Mouse (Mus musculus): ENCODE results near the gene Kcnma1. TPM values are rescaled to one million over a fixed set of nuclear protein-coding genes. Genes with fewer than 3 reads are reported as not detected.
A peak's percentile ranks its signal among the peaks of the same experiment; 100 is the strongest.

The Kcnma1 gene
- polyA plus RNA-seq, 1 experiment from 2014 or later, result 7.8 TPM

GRCm38 (mm10) chr14:23877561-23877960 lies 136.7 kb downstream of the Kcnma1 start:
- Histone ChIP-seq H3K4me3 (ENCODE audit: low read depth, low read length) (no peak overlapping the region), H3K4me1 (ENCODE audit: control insufficient read depth, insufficient read depth, low read length) (no peaks in the 10 kb centered on the region), H3K4me2 (ENCODE audit: low read depth, low read length) (no peak overlapping the region), H3K27me3 (replicated peaks; ENCODE audit: control insufficient read depth, insufficient read depth, low read length) (no peaks in the 10 kb centered on the region), H3K9me3 (ENCODE audit: control insufficient read depth, low read length) (no peaks in the 10 kb centered on the region), H3K36me3 (ENCODE audit: control insufficient read depth, insufficient read depth, low read length) (no peaks in the 10 kb centered on the region), H3K27ac (replicated peaks; ENCODE audit: low read depth, low read length) (no peak overlapping the region), H3K9ac (ENCODE audit: low read depth, low read length) (no peak overlapping the region)
- WGBS, result 86% methylated on average over 5 of the region's 5 CpGs
- ATAC-seq (ENCODE audit: low read depth), result no peak
- DNase-seq (ENCODE audit: low spot score), result peak; percentile 24

GRCm38 (mm10) chr14:23874545-23874944 lies 139.7 kb downstream of the Kcnma1 start:
- H3K36me3 ChIP-seq (ENCODE audit: control insufficient read depth, insufficient read depth, low read length), result no peaks in the 10 kb centered on the region
- WGBS, result 83% methylated on average over 2 of the region's 2 CpGs
- H3K27me3 ChIP-seq (replicated peaks; ENCODE audit: control insufficient read depth, insufficient read depth, low read length), result no peaks in the 10 kb centered on the region
- no peak overlapping the region for H3K9ac ChIP-seq (ENCODE audit: low read depth, low read length)
- no peaks in the 10 kb centered on the region for H3K9me3 ChIP-seq (ENCODE audit: control insufficient read depth, low read length)
- no peaks in the 10 kb centered on the region for H3K4me1 ChIP-seq (ENCODE audit: control insufficient read depth, insufficient read depth, low read length)
- H3K4me2 ChIP-seq (ENCODE audit: low read depth, low read length), result no peak overlapping the region
- no peak overlapping the region for H3K27ac ChIP-seq (replicated peaks; ENCODE audit: low read depth, low read length)
- no peak for ATAC-seq (ENCODE audit: low read depth)
- H3K4me3 ChIP-seq (ENCODE audit: low read depth, low read length), result no peak overlapping the region
- no peak for DNase-seq (ENCODE audit: low spot score)

- Histone ChIP-seq H3K4me1 (ENCODE audit: control insufficient read depth, insufficient read depth, low read length) (no peaks in the 10 kb centered on the region), H3K27ac (replicated peaks; ENCODE audit: low read depth, low read length) (no peak overlapping the region), H3K4me3 (ENCODE audit: low read depth, low read length) (no peak overlapping the region), H3K4me2 (ENCODE audit: low read depth, low read length) (no peak overlapping the region), H3K9me3 (ENCODE audit: control insufficient read depth, low read length) (no peaks in the 10 kb centered on the region), H3K9ac (ENCODE audit: low read depth, low read length) (no peak overlapping the region), H3K27me3 (replicated peaks; ENCODE audit: control insufficient read depth, insufficient read depth, low read length) (no peaks in the 10 kb centered on the region), H3K36me3 (ENCODE audit: control insufficient read depth, insufficient read depth, low read length) (no peaks in the 10 kb centered on the region)
- ATAC-seq (ENCODE audit: low read depth) (no peak), DNase-seq (ENCODE audit: low spot score) (no peak)
- whole genome bisulfite sequencing, result 73% methylated on average over 4 of the region's 4 CpGs
Observed at GRCm38 (mm10) chr14:23857034-23857433, 157.3 kb downstream of the Kcnma1 start.

GRCm38 (mm10) chr14:23854946-23855345 lies 159.3 kb downstream of the Kcnma1 start:
- WGBS, result 71% methylated on average over 2 of the region's 2 CpGs
- H3K27me3 ChIP-seq (replicated peaks; ENCODE audit: control insufficient read depth, insufficient read depth, low read length), result no peaks in the 10 kb centered on the region
- H3K27ac ChIP-seq (replicated peaks; ENCODE audit: low read depth, low read length), result no peak overlapping the region
- H3K9ac ChIP-seq (ENCODE audit: low read depth, low read length), result no peak overlapping the region
- no peak for DNase-seq (ENCODE audit: low spot score)
- H3K4me3 ChIP-seq (ENCODE audit: low read depth, low read length), result no peak overlapping the region
- H3K4me2 ChIP-seq (ENCODE audit: low read depth, low read length), result no peak overlapping the region
- no peaks in the 10 kb centered on the region for H3K4me1 ChIP-seq (ENCODE audit: control insufficient read depth, insufficient read depth, low read length)
- no peak for ATAC-seq (ENCODE audit: low read depth)
- H3K36me3 ChIP-seq (ENCODE audit: control insufficient read depth, insufficient read depth, low read length), result no peaks in the 10 kb centered on the region
- no peaks in the 10 kb centered on the region for H3K9me3 ChIP-seq (ENCODE audit: control insufficient read depth, low read length)

- no peak overlapping the region for H3K9ac ChIP-seq (ENCODE audit: low read depth, low read length)
- H3K27me3 ChIP-seq (replicated peaks; ENCODE audit: control insufficient read depth, insufficient read depth, low read length), result no peaks in the 10 kb centered on the region
- H3K9me3 ChIP-seq (ENCODE audit: control insufficient read depth, low read length), result no peaks in the 10 kb centered on the region
- H3K4me3 ChIP-seq (ENCODE audit: low read depth, low read length), result no peak overlapping the region
- DNase-seq (ENCODE audit: low spot score), result no peak
- no peaks in the 10 kb centered on the region for H3K4me1 ChIP-seq (ENCODE audit: control insufficient read depth, insufficient read depth, low read length)
- no peak overlapping the region for H3K27ac ChIP-seq (replicated peaks; ENCODE audit: low read depth, low read length)
- no peak overlapping the region for H3K4me2 ChIP-seq (ENCODE audit: low read depth, low read length)
- ATAC-seq (ENCODE audit: low read depth), result no peak
- H3K36me3 ChIP-seq (ENCODE audit: control insufficient read depth, insufficient read depth, low read length), result no peaks in the 10 kb centered on the region
- 48% methylated on average over 6 of the region's 6 CpGs for WGBS
Observed at GRCm38 (mm10) chr14:23848529-23849141, 165.7 kb downstream of the Kcnma1 start.

- ATAC-seq (ENCODE audit: low read depth) (no peak), DNase-seq (ENCODE audit: low spot score) (peak; percentile 24)
- no peak overlapping the region for H3K4me2 ChIP-seq (ENCODE audit: low read depth, low read length)
- no peak overlapping the region for H3K4me3 ChIP-seq (ENCODE audit: low read depth, low read length)
- no peak overlapping the region for H3K9ac ChIP-seq (ENCODE audit: low read depth, low read length)
- no peaks in the 10 kb centered on the region for H3K36me3 ChIP-seq (ENCODE audit: control insufficient read depth, insufficient read depth, low read length)
- WGBS, result 81% methylated on average over 4 of the region's 4 CpGs
- H3K27me3 ChIP-seq (replicated peaks; ENCODE audit: control insufficient read depth, insufficient read depth, low read length), result no peaks in the 10 kb centered on the region
- no peak overlapping the region for H3K27ac ChIP-seq (replicated peaks; ENCODE audit: low read depth, low read length)
- no peaks in the 10 kb centered on the region for H3K9me3 ChIP-seq (ENCODE audit: control insufficient read depth, low read length)
- no peaks in the 10 kb centered on the region for H3K4me1 ChIP-seq (ENCODE audit: control insufficient read depth, insufficient read depth, low read length)
Observed at GRCm38 (mm10) chr14:23846706-23847105, 167.6 kb downstream of the Kcnma1 start.

- Histone ChIP-seq H3K27me3 (replicated peaks; ENCODE audit: control insufficient read depth, insufficient read depth, low read length) (no peaks in the 10 kb centered on the region), H3K4me3 (ENCODE audit: low read depth, low read length) (no peak overlapping the region), H3K9ac (ENCODE audit: low read depth, low read length) (no peak overlapping the region), H3K27ac (replicated peaks; ENCODE audit: low read depth, low read length) (no peak overlapping the region), H3K4me2 (ENCODE audit: low read depth, low read length) (no peak overlapping the region), H3K9me3 (ENCODE audit: control insufficient read depth, low read length) (no peaks in the 10 kb centered on the region), H3K4me1 (ENCODE audit: control insufficient read depth, insufficient read depth, low read length) (no peaks in the 10 kb centered on the region), H3K36me3 (ENCODE audit: control insufficient read depth, insufficient read depth, low read length) (no peaks in the 10 kb centered on the region)
- 74% methylated on average over 3 of the region's 3 CpGs for WGBS
- ATAC-seq (ENCODE audit: low read depth), result no peak
- no peak for DNase-seq (ENCODE audit: low spot score)
Observed at GRCm38 (mm10) chr14:23842025-23842424, 172.3 kb downstream of the Kcnma1 start.

GRCm38 (mm10) chr14:23839613-23840012 lies 174.7 kb downstream of the Kcnma1 start:
- Histone ChIP-seq H3K36me3 (ENCODE audit: control insufficient read depth, insufficient read depth, low read length) (no peaks in the 10 kb centered on the region), H3K4me1 (ENCODE audit: control insufficient read depth, insufficient read depth, low read length) (no peaks in the 10 kb centered on the region), H3K27ac (replicated peaks; ENCODE audit: low read depth, low read length) (no peak overlapping the region), H3K9me3 (ENCODE audit: control insufficient read depth, low read length) (no peaks in the 10 kb centered on the region), H3K9ac (ENCODE audit: low read depth, low read length) (no peak overlapping the region), H3K27me3 (replicated peaks; ENCODE audit: control insufficient read depth, insufficient read depth, low read length) (no peaks in the 10 kb centered on the region), H3K4me2 (ENCODE audit: low read depth, low read length) (no peak overlapping the region), H3K4me3 (ENCODE audit: low read depth, low read length) (no peak overlapping the region)
- ATAC-seq (ENCODE audit: low read depth), result no peak
- no peak for DNase-seq (ENCODE audit: low spot score)
- WGBS, result 72% methylated on average over 5 of the region's 5 CpGs

GRCm38 (mm10) chr14:23835387-23836111 lies 178.7 kb downstream of the Kcnma1 start:
- Histone ChIP-seq H3K27me3 (replicated peaks; ENCODE audit: control insufficient read depth, insufficient read depth, low read length) (no peaks in the 10 kb centered on the region), H3K27ac (replicated peaks; ENCODE audit: low read depth, low read length) (no peak overlapping the region), H3K36me3 (ENCODE audit: control insufficient read depth, insufficient read depth, low read length) (no peaks in the 10 kb centered on the region), H3K4me1 (ENCODE audit: control insufficient read depth, insufficient read depth, low read length) (no peaks in the 10 kb centered on the region), H3K4me3 (ENCODE audit: low read depth, low read length) (no peak overlapping the region), H3K9ac (ENCODE audit: low read depth, low read length) (no peak overlapping the region), H3K4me2 (ENCODE audit: low read depth, low read length) (no peak overlapping the region), H3K9me3 (ENCODE audit: control insufficient read depth, low read length) (no peaks in the 10 kb centered on the region)
- peak; percentile 27 for DNase-seq (ENCODE audit: low spot score)
- 38% methylated on average over 10 of the region's 10 CpGs for WGBS
- 0 out of 2 replicates have a peak, but pooled peaks have one; percentile 30 for ATAC-seq (ENCODE audit: low read depth)
